Mouse (Mus musculus): ENCODE measurements around the gene Lefty1.
"Not testable (repeated sequence)": the region's sequence is repeated elsewhere in the genome, so short reads cannot be mapped to it uniquely, and the experiment has no call there.

Lefty1 gene

GRCm38 (mm10) chr1:180952808-180953207 lies 18.0 kb downstream of the Lefty1 start:
- in situ Hi-C loops (cut with MboI) = no loop called here

DNA sequence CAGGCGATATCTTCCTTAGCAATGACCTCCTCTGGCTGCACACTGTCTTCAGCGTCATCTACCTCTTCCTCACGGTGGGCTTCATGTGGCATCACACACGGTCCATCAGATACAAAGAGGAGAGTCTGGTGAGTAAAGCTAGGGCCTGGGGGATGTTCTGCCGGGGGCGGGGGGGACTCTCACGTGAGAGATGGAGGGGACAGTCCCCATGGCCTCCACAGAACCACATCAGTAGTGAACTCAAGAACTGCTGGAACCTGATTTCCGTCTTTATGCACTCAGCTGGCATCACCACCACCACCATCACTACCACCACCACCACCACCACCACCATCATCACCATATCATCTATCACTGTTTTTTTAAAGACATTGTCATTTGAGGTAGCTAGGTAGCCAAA lies 21.6 kb downstream of the Lefty1 start:
- in situ Hi-C loops (cut with MboI) = no loop called here

GRCm38 (mm10) chr1:180956973-180957381 lies 22.2 kb downstream of the Lefty1 start:
- in situ Hi-C loops (cut with MboI) = no loop called here

- in situ Hi-C loops (cut with MboI) = no loop called here
Observed at GRCm38 (mm10) chr1:180957989-180958388, 23.2 kb downstream of the Lefty1 start.

DNA sequence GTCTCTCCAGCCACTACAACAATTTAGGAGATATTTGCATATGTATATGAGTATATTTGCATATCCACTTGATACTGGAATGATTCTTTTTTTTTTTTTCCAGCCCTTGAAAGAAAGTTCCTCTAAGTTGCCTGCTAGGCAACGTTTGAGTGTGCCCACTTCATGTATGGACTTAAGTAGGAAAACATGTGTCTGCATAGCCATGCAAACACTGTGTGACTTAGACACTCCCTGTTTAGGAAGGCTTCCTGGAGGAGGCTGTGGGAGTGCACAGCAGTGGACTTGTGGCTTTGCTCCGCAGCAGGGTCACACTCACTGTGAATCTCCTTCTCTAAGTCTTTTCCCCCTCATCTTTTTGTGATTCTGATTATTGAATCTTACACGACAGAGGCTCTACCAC lies 24.0 kb downstream of the Lefty1 start:
- in situ Hi-C loops (cut with MboI) = no loop called here

GRCm38 (mm10) chr1:180965786-180966185 lies 31.0 kb downstream of the Lefty1 start:
- in situ Hi-C loops (cut with MboI) = no loop called here

DNA sequence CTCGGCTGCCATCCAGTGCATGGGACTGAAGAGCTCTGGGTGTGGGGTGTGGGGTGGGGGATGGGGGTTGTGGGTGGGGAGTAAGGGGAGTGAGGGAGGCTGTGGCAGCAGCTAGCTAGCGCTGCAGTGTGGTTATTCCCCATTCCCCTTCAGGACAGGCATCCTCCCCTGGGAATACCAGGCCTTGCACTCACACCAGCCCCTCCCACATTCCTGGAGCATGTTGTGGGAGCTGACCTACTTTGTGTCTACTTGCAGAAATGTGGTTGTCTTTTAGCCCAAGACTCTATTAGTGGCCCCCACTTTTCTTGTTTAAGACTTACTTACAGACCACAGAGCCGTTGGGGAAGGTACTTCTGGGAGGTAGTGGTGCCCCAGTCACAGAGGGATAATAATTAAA lies 31.7 kb downstream of the Lefty1 start:
- in situ Hi-C loops (cut with MboI) = no loop called here

DNA sequence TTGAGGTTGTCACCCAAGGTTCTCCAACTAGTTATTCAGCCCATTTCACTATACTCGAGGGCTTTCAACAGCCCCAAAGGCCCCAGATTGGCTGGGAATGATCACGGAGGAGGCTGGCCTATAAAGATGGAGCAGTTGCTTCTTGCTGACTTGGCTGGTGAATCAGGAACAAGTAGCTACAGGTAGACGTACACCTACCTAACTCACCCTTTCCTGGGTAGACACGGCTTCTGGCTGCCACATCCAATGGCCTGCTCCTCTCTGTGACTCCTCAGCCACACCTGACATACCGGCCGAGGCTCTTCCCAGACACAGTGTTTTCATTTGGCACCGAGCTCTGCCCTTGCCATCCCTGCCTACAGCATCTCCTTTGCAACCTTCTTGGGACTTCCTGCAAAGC lies 32.4 kb downstream of the Lefty1 start:
- in situ Hi-C loops (cut with MboI) = no loop called here

GRCm38 (mm10) chr1:180972941-180973340 lies 38.1 kb downstream of the Lefty1 start:
- in situ Hi-C loops (cut with MboI) = loop anchor here (10.0 kb wide), 1 partner anchor 68 kb away; the partner anchor contains the start of gene Pycr2

DNA sequence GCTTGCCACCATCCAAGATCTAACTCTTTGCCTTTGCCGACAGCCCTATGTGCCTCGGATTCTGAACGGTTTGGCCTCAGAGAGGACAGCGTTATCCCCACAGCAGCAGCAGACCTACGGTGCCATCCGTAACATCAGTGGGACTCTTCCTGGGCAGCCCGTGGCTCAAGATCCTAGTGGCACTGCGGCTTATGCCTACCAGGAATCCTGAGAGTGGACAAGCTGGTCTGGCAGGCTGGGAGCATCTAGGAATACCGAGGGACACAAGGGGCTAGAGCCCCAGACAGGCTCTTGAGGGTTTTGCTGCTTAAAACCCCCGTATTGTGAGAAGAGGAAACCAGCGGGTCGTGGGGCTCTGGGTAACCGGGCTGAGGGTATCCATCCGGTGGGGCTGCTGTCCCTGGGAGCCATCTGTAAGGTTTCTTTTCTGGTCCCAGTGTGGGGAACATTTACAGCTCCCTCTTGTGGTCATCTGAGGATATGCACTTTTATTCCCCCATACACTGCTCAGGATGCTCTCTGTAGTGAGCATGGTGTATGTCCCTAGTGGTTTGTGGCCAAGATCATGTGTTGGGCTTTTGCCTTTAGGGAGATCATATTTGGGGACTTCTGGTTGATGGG lies 39.4 kb downstream of the Lefty1 start:
- in situ Hi-C loops (cut with MboI) = loop anchor here (10.0 kb wide), 1 partner anchor 69 kb away; the partner anchor contains the start of gene Pycr2

- in situ Hi-C loops (cut with MboI) = loop anchor here (10.0 kb wide), 1 partner anchor 71 kb away; the partner anchor contains the start of gene Pycr2
Observed at GRCm38 (mm10) chr1:180976110-180976679, 41.4 kb downstream of the Lefty1 start.

DNA sequence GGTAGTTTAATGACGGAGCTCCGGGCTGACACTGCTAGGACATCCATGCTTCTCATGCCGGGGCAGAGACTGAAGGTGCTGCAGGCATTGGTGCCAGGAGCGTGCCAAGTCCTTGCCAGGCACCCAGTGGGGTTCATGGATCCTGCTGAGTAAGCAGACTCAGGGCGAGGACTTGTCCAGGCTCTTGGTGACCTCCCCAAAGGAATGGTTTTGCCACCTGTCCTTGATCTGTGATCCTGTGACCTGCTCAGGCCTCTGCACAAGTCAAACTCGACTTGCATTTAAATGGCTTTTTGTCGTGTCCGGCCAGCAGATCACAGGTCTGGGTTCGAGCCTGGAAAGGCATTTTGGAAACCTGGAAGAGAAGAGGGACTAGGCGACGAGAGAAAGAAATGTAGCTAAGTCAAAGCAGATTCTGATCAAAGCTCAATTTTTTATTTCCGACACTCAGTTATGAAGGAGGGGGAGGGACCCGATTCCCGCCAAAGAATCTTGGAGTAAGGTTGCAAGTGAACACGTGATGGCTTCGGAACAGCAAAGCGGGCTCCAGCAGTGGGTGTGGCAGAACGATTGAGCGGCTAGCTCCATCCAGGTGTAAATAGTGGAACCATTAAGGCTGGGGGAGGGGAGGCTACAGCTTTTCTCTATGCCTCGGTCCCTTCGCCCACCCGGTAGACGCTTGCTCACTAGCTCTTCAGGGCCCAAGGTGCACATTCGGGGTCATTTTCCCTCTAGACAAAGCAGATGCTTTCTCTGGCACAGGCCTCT lies 44.8 kb downstream of the Lefty1 start:
- in situ Hi-C loops (cut with MboI) = loop anchor here (10.0 kb wide), 1 partner anchor 75 kb away; the partner anchor contains the start of gene Pycr2

DNA sequence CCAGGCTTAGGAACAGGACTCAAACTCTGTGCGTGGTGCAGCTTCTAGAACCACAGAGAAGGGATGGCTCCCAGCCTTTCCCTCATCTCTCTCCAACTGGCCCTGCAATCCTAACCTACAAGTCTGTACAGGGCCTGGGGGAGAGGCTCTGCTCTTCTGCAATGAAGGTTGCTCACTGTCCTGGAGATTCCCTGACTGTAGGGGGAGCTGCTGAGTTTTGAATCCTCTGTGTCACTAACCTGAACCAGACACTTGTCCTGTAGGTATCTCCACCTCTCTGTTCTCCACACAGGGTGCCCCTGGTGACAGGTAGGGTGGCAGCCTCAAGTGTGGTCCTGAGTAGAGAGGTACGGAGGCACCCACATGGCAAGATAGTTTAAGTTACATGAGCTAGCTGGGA lies 45.6 kb downstream of the Lefty1 start:
- in situ Hi-C loops (cut with MboI) = no loop called here

GRCm38 (mm10) chr1:180981298-180982046 lies 46.6 kb downstream of the Lefty1 start:
- in situ Hi-C loops (cut with MboI) = not testable (repeated sequence)

- in situ Hi-C loops (cut with MboI) = no loop called here
Observed at GRCm38 (mm10) chr1:180986701-180987100, 51.9 kb downstream of the Lefty1 start.

GRCm38 (mm10) chr1:180987759-180988158 lies 52.9 kb downstream of the Lefty1 start:
- in situ Hi-C loops (cut with MboI) = no loop called here
